Mouse (Mus musculus): ENCODE data around the gene Fam98c.
"Not testable (repeated sequence)": the region's sequence is repeated elsewhere in the genome, so short reads cannot be mapped to it uniquely, and the experiment has no call there.

Gene Fam98c

GRCm38 (mm10) chr7:29155838-29156782 lies at the start of gene Fam98c:
Gene Fam98c, minus strand, starts transcription at chr7:29156234.
- DNase-seq, result peak; percentile 88

GRCm38 (mm10) chr7:29202577-29202976 lies 46.5 kb upstream of the Fam98c start:
- no peak for DNase-seq

GRCm38 (mm10) chr7:29194230-29194629 lies 38.2 kb upstream of the Fam98c start:
- not testable (repeated sequence) for DNase-seq

GRCm38 (mm10) chr7:29181323-29181722 lies 25.3 kb upstream of the Fam98c start:
- not testable (repeated sequence) for DNase-seq

- no peak for DNase-seq
Observed at GRCm38 (mm10) chr7:29180854-29181236, 24.8 kb upstream of the Fam98c start.

- DNase-seq, result peak; percentile 97
Observed at GRCm38 (mm10) chr7:29180077-29180853, 24.2 kb upstream of the Fam98c start, which contains the start of gene Psmd8. Gene Psmd8, minus strand, starts transcription at chr7:29180701.

GRCm38 (mm10) chr7:29179323-29179722 lies 23.3 kb upstream of the Fam98c start:
- DNase-seq, result no peak

- no peak for DNase-seq
Observed at GRCm38 (mm10) chr7:29178106-29178505, 22.1 kb upstream of the Fam98c start.

GRCm38 (mm10) chr7:29172390-29173016 lies 16.5 kb upstream of the Fam98c start:
- DNase-seq, result no peak

GRCm38 (mm10) chr7:29171562-29172097 lies 15.6 kb upstream of the Fam98c start:
- DNase-seq, result no peak

- DNase-seq, result peak; percentile 15
Observed at GRCm38 (mm10) chr7:29170755-29171561, 14.9 kb upstream of the Fam98c start.

GRCm38 (mm10) chr7:29170066-29170754 lies 14.2 kb upstream of the Fam98c start, which contains the start of the genes Ggn and Spred3:
Gene Ggn, plus strand, starts transcription at chr7:29170210.
Gene Spred3, minus strand, starts transcription at chr7:29170411.
- DNase-seq, result peak; percentile 90

GRCm38 (mm10) chr7:29169231-29170065 lies 13.4 kb upstream of the Fam98c start:
- DNase-seq, result peak; percentile 70

- no peak for DNase-seq
Observed at GRCm38 (mm10) chr7:29168791-29169230, 12.8 kb upstream of the Fam98c start.

GRCm38 (mm10) chr7:29168121-29168695 lies 12.2 kb upstream of the Fam98c start:
- no peak for DNase-seq

- DNase-seq, result no peak
Observed at GRCm38 (mm10) chr7:29167656-29168055, 11.6 kb upstream of the Fam98c start.

GRCm38 (mm10) chr7:29162750-29163525 lies 6.9 kb upstream of the Fam98c start:
- peak; percentile 73 for DNase-seq

- no peak for DNase-seq
Observed at GRCm38 (mm10) chr7:29162294-29162693, 6.3 kb upstream of the Fam98c start.

- no peak for DNase-seq
Observed at GRCm38 (mm10) chr7:29158264-29158663, 2.2 kb upstream of the Fam98c start.
